Mouse (Mus musculus) urinary bladder, adult 2 months (tissue): ENCODE results near the gene Stx6. TPM values are rescaled to one million over a fixed set of nuclear protein-coding genes. Genes with fewer than 3 reads are reported as not detected.

Source experiments
- polyA plus RNA-seq: library from polyadenylated mRNA; depleted of rRNA; stranded (reverse); fragments of >200 nt; gene quantifications from 2 replicates; pipeline ENCODE4 v1.2.3, GENCODE M21; 2012; rRNA removed

The Stx6 gene
- polyA plus RNA-seq, 1 experiment, result 45.9 TPM

Other genes starting within 250 kb of the Stx6 start
- gene Ier5, start 59.1 kb upstream of the Stx6 start, polyA plus RNA-seq, result 29.7 and 40.7 TPM in 2 replicates
- 24.0 and 31.2 TPM in 2 replicates for gene Mr1, start 11.9 kb upstream of the Stx6 start, polyA plus RNA-seq
- gene BC034090, start 85.7 kb downstream of the Stx6 start, polyA plus RNA-seq, result 20.0 and 21.4 TPM in 2 replicates